Mouse (Mus musculus) kidney, postnatal 10 days (tissue): ENCODE data around the gene Cerkl.

Source experiments
- DNase-seq: peaks from one replicate; pipeline ENCODE4 v3.0.0; 2021; ENCODE audit warnings: mixed read lengths

The Cerkl gene

DNA sequence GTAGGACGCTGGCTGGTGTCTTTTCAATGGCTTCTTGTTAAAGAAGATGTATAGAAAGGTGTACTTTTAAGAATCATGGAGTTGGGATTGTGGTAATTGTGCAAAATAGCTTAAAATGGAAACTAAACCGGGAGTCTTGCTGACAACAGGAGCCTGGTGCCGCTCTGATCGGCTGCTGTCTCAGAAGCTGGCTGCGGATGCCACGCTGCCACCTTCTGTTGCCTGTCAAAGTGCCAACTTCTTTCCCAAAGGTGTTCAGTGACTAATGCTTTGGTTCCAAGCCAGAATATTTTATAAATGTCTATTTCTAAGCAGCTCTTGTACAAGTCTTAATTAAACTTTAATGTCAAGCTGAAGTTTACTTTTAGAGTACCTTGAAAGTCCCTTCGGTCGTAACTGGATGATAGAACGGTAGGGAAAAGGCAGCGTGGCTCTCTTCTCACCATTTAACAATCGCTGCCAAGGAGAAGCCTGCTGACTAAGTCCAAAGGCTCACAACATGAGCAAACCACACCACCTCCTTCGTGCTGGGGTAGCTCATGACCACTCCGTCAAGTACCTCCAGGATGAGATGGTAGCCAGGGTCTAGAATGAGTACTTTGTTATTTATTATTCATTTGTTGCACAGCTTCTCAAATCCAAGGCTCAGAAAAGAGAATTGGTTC, 147.0 kb downstream of the Cerkl start:
- no peak for DNase-seq

DNA sequence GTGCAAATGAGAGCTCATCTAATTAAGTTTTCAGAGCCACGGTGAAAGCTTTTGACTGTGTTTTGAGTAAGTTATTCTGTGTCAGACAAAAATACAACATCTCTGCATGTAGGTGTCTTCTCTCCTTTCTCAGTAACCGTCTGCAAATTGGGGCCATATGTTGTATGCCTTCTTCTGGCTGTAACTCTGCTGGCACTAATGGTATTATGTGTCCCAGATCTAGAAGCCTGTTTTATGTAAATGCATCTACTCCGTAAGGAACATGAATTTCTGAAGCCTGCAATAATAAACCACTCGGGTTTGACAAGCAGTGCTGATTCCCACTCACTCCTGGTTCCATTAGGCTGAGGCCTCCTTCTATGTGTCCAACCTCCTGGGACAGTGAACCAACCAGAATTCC, 149.0 kb downstream of the Cerkl start:
- no peak for DNase-seq

GRCm38 (mm10) chr2:79302398-79302797, 154.2 kb downstream of the Cerkl start:
- DNase-seq, result no peak

DNA sequence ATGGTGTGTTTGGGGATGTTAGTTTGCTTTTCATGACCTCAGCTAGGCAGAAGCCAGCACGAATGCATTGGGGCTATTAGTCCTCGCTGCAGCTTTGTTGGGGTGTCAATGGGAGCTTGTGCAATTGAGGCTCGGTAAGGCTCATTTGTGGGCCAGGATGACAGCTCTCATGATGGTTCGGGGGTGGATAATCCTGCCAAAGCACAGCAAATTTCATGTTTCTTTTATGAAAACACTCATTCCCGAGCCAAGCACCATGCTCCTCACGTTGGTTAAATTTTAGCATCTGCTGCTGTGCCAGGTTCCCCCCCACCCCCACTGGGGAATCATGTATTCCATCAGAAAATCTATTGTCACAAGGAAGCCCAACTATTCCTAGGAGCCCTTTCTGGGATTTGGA, 164.2 kb downstream of the Cerkl start:
- DNase-seq, result no peak

DNA sequence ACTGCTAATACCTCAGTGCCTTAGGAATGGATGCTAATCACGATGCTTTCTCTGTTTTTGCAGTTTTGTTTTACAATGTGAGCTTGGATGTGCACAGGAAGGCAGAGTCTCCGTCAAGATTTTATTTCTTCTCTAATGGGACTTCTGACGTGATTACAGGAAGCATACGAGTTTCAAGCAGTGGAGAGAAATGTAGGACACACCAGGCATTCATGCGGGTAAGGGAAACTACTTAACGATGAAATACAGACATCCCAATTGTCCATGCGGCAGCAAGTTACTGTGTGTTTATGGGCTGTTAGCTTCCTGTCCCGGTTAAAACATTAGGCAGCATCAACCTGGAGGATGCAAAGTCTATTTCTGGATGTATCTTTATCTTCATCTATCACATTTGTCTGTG, 164.7 kb downstream of the Cerkl start:
- DNase-seq, result no peak

DNA sequence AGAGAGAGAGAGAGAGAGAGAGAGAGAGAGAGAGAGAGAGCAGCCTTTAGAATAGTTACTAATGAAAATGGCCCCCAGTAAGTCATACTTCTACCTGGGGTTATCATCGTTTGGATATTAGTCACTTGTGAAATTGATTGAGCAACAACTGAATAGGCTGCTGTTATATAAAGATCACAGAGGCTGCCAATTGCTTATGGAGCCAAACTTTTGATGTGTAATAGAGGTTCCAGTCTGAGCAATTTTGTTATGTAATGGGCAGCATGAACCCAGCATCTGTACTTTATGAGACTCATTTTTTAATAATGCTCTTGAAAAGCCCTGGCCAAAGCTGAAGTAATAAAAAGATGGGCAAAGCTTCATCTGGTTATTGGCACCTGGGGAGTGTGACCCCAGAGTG, 166.4 kb downstream of the Cerkl start:
- DNase-seq, result no peak

GRCm38 (mm10) chr2:79284206-79284605, 172.4 kb downstream of the Cerkl start:
- DNase-seq, result no peak
